Mouse (Mus musculus) B cell, adult (primary cell): ENCODE measurements around the gene Ttc3. TPM values are rescaled to one million over a fixed set of nuclear protein-coding genes. Genes with fewer than 3 reads are reported as not detected.

Experiments
- total RNA-seq: library from RNA; stranded (reverse); gene quantifications from 4 replicates; pipeline ENCODE4 v1.2.4, GENCODE M21; 2023; ENCODE audit not compliant: inconsistent age

Gene Ttc3
- total RNA-seq, result 61.5 to 75.3 TPM (median 66.4 TPM) in 4 replicates

GRCm38 (mm10) chr16:94370173-94370914 is at the start of gene Ttc3:
Gene Ttc3, plus strand, starts transcription at chr16:94370618.

DNA sequence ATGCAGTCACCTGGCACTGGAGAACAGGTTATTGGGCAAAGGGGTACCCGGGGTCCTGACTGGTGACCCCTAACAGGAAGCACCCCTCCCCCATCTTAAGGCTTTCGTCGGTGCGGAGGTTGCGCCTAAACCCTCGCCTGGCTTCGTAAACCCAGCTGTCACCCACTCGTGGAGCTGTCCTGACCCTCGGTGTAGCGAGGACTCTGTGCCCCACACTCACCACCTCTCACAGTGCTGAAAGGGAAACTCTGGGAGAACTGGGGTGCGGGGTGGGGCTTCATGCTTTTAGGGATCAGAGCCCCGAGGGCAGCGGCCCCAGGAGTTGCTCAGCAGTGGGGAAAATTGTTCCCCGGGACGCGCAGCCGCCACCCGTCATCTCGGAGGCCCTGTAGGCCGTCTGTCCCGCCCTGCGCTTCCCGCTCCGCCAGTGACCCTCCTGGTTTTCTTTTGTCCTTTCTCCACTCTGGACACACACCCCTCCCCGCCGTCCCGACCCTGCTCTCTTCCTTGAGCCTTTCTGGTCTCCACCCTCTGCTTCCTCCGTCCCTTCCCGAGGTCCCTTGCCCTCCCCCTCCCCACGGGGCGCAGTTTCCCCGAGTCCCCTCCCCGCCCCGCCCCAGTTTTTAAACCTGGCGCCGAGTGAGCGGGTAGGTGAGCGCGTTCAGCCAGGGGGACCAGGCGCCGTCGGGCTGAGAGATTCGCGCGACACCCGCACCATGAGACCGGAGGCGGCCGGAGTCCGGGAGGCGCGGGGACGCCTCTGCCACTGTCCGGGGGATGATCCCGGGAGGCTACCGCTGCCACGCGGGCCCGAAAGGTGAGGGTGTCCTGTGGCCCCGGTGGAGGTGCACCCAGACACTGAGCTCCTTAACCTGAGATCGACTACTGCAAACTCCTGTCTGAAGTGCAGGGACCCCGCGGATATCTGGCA is 42.4 kb upstream of the Ttc3 start, which contains the start of gene Ripply3:
TSS of gene Ripply3 (plus strand) at position 640 of the 931 bp plus-strand sequence.

DNA sequence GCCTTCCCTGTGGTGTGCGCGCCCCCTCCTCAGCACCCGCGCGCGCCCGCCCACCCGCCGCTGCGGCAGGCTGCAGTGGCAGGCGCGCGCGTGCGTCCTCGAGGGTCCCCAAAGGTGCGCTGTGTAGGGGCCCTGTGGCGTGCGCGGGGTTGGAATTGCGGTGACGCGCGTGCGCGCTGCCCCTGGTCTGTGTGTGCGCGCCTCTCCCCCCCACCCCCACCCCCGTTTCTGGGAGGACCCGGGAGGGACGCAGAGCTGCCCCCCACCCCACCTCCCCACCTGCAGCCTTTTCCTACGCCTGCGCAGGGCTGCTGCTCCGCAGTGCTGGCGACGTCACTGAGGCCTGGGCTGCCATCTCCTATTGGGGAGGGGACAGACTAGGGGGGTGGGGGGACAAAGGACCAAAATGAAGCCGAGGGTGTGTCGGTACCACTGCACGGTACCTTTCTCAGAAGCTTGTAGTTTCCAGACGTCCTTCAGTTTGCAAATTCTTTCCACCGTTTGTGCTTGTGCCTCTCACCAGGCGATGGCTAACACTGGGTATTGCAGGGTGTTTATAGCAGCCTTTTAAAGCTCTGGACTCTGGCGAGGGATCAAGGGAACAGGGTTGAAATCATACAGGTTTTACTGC is 998 bp downstream of the Ttc3 start, which contains the start of gene Pigp:
TSS of gene Pigp (minus strand) at position 542 of the 631 bp plus-strand sequence.

Other genes starting within 250 kb of the Ttc3 start
- 45.6 to 48.0 TPM (median 46.7 TPM) in 4 replicates for gene Hlcs, start 57.0 kb upstream of the Ttc3 start, total RNA-seq
- not detected in 4 replicates for gene Ripply3, start 42.2 kb upstream of the Ttc3 start, total RNA-seq
- gene Pigp, start 1.2 kb downstream of the Ttc3 start, total RNA-seq, result 26.7 to 40.8 TPM (median 39.4 TPM) in 4 replicates
- gene Vps26c, start 156.2 kb downstream of the Ttc3 start, total RNA-seq, result 26.5 to 31.5 TPM (median 28.2 TPM) in 4 replicates
- gene Dyrk1a, start 199.4 kb downstream of the Ttc3 start, total RNA-seq, result 122 to 140 TPM (median 133 TPM) in 4 replicates